Mouse (Mus musculus): ENCODE results near the gene Ccdc159.

DNA sequence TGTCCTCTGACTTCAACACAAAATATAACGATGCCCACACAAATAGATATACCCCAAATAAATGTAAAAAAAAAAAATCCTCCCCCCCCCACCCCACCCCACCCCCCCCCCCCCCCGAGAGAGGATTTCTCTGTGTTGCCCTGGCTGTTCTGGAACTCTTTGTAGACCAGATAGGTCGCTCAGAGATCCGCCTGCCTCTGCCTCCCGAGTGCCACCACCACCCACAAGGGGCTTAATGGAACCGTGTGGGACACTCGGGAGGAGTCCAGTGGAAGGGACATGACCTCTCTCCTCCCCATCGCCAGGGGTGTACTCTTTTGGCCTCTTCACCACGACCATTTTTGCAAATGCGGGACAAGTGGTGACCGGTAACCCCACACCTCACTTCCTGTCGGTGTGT lies 15.8 kb downstream of the Ccdc159 start:
- TF ChIP-seq POLR2A (IDR thresholded peaks at IDR 0.05; ENCODE audit: extremely low read depth, insufficient read depth, low read length) (0 out of 2 replicates have a peak, but pooled peaks have one; percentile 18), CTCF (IDR thresholded peaks at IDR 0.05; ENCODE audit: extremely low read depth, insufficient read depth, low read length) (no peak)

Data from cortical plate, adult 2 months (tissue).